Mouse (Mus musculus) thymus, adult 2 months (tissue): ENCODE measurements around the gene Plekhj1.

Experiments used
- CTCF ChIP-seq: fragments of 200-500 bp; IDR thresholded peaks from 2 replicates; pipeline ENCODE4 v1.5.1; 2012; ENCODE audit warnings: mild to moderate bottlenecking, control low read depth, low read length, moderate library complexity, borderline replicate concordance; ENCODE audit not compliant: control insufficient read depth, poor library complexity, insufficient read depth; ENCODE audit errors: extremely low read depth
- POLR2A ChIP-seq: fragments of 200-500 bp; IDR thresholded peaks from 2 replicates; pipeline ENCODE4 v1.6.1; 2012; ENCODE audit warnings: mild to moderate bottlenecking, low read length, control low read depth, moderate library complexity; ENCODE audit not compliant: control insufficient read depth, poor library complexity, insufficient read depth; ENCODE audit errors: extremely low read depth

DNA sequence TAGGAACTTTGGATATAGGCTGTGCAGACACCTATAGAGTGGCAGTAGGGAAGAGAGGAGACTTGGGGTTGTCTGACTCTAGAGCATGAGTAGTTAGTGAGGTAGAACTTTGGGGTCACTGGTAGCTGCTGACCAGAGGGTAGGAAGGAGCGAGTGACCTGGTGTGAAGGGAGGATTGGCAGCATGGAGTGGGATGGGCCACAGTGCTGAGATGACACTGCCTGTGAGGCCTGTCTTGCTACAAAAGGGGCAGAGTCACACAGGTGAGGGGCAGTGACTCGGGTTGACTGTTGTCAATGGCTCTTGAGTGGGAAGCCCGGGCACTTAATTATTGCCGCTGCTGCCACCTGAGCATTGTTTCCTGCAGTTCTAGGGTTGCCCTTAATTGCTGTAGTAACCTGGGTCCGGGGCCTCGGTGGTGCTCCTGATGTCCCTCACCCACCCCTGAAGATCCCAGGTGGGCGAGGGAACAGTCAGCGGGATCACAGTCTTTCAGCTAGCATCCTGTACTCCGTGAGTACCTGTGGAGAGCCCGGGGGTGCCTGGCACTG, 29.5 kb upstream of the Plekhj1 start:
- TF ChIP-seq CTCF (no peak), POLR2A (no peak)
